Mouse (Mus musculus): ENCODE results near the gene Atp1a3. TPM values are rescaled to one million over a fixed set of nuclear protein-coding genes. Genes with fewer than 3 reads are reported as not detected.

The Atp1a3 gene
- total RNA-seq, 2 experiments from 2014 or later = 34.1 to 34.6 TPM

- no peak for ATAC-seq (replicated peaks; ENCODE audit: poor library complexity, severe bottlenecking)
These were observed 37.3 kb downstream of the Atp1a3 start for GRCm38 (mm10) chr7:24968463-24968862.

GRCm38 (mm10) chr7:24967966-24968365, 37.8 kb downstream of the Atp1a3 start:
- no peak for ATAC-seq (replicated peaks; ENCODE audit: poor library complexity, severe bottlenecking)

GRCm38 (mm10) chr7:24964897-24965535, 40.7 kb downstream of the Atp1a3 start:
- ATAC-seq (replicated peaks; ENCODE audit: poor library complexity, severe bottlenecking) = peak; percentile 86

- no peak for ATAC-seq (replicated peaks; ENCODE audit: poor library complexity, severe bottlenecking)
These were observed 41.5 kb downstream of the Atp1a3 start for GRCm38 (mm10) chr7:24964288-24964687.

GRCm38 (mm10) chr7:24955226-24955625, 50.5 kb downstream of the Atp1a3 start:
- no peak for ATAC-seq (replicated peaks; ENCODE audit: poor library complexity, severe bottlenecking)

- ATAC-seq (replicated peaks; ENCODE audit: poor library complexity, severe bottlenecking) = peak; percentile 87
These were observed 51.3 kb downstream of the Atp1a3 start for GRCm38 (mm10) chr7:24954450-24954849.

- no peak for ATAC-seq (replicated peaks; ENCODE audit: poor library complexity, severe bottlenecking)
These were observed 51.8 kb downstream of the Atp1a3 start for GRCm38 (mm10) chr7:24953966-24954365.

- peak; percentile 65 for ATAC-seq (replicated peaks; ENCODE audit: poor library complexity, severe bottlenecking)
These were observed 55.7 kb downstream of the Atp1a3 start for GRCm38 (mm10) chr7:24949958-24950623.

GRCm38 (mm10) chr7:24948774-24949173, 57.0 kb downstream of the Atp1a3 start:
- ATAC-seq (replicated peaks; ENCODE audit: poor library complexity, severe bottlenecking) = no peak

- no peak for ATAC-seq (replicated peaks; ENCODE audit: poor library complexity, severe bottlenecking)
These were observed 58.3 kb downstream of the Atp1a3 start for GRCm38 (mm10) chr7:24947316-24948048.

- no peak for ATAC-seq (replicated peaks; ENCODE audit: poor library complexity, severe bottlenecking)
These were observed 61.4 kb downstream of the Atp1a3 start, which contains the start of gene Gm4881 for GRCm38 (mm10) chr7:24944257-24944950. Gene Gm4881, minus strand, starts transcription at chr7:24944494.

GRCm38 (mm10) chr7:24943641-24944040, 62.1 kb downstream of the Atp1a3 start:
- ATAC-seq (replicated peaks; ENCODE audit: poor library complexity, severe bottlenecking) = no peak

GRCm38 (mm10) chr7:24931651-24932050, 74.1 kb downstream of the Atp1a3 start:
- ATAC-seq (replicated peaks; ENCODE audit: poor library complexity, severe bottlenecking) = peak; percentile 9; the same call in 1 of the 2 replicates

GRCm38 (mm10) chr7:24930475-24930874, 75.3 kb downstream of the Atp1a3 start:
- 0 out of 2 replicates have a peak, but pooled peaks have one; percentile 13 for ATAC-seq (replicated peaks; ENCODE audit: poor library complexity, severe bottlenecking)

Other genes starting within 250 kb of the Atp1a3 start
- gene Cd177, start 245.6 kb downstream of the Atp1a3 start, total RNA-seq (2014; fragmentation: Nextera tagmentation) = 0.43 and 1.3 TPM in 2 replicates
- 18.1 and 21.1 TPM in 2 replicates for gene Cd177, start 245.6 kb downstream of the Atp1a3 start, total RNA-seq (2017)
- gene Ceacam10, start 228.8 kb downstream of the Atp1a3 start, total RNA-seq (2014; fragmentation: Nextera tagmentation) = not detected in 2 replicates
- 0.82 and 4.9 TPM in 2 replicates for gene Ceacam10, start 228.8 kb downstream of the Atp1a3 start, total RNA-seq (2017)
- 3.2 and 7.1 TPM in 2 replicates for gene Gm9844, start 143.7 kb downstream of the Atp1a3 start, total RNA-seq (2014; fragmentation: Nextera tagmentation)
- 3.6 and 12.8 TPM in 2 replicates for gene Gm9844, start 143.7 kb downstream of the Atp1a3 start, total RNA-seq (2017)
- not detected in 2 replicates for gene Lypd4, start 136.0 kb downstream of the Atp1a3 start, total RNA-seq (2014; fragmentation: Nextera tagmentation)
- not detected in 2 replicates for gene Lypd4, start 136.0 kb downstream of the Atp1a3 start, total RNA-seq (2017)
- gene Dmrtc2, start 135.9 kb downstream of the Atp1a3 start, total RNA-seq (2014; fragmentation: Nextera tagmentation) = not detected in 2 replicates
- gene Dmrtc2, start 135.9 kb downstream of the Atp1a3 start, total RNA-seq (2017) = not detected in 2 replicates
- gene Rps19, start 121.6 kb downstream of the Atp1a3 start, total RNA-seq (2014; fragmentation: Nextera tagmentation) = 4,360 and 4,453 TPM in 2 replicates
- gene Rps19, start 121.6 kb downstream of the Atp1a3 start, total RNA-seq (2017) = 1,417 and 1,663 TPM in 2 replicates
- gene Cd79a, start 108.6 kb downstream of the Atp1a3 start, total RNA-seq (2014; fragmentation: Nextera tagmentation) = not detected in 2 replicates
- gene Cd79a, start 108.6 kb downstream of the Atp1a3 start, total RNA-seq (2017) = not detected in 2 replicates
- 81.5 and 141 TPM in 2 replicates for gene Arhgef1, start 103.0 kb downstream of the Atp1a3 start, total RNA-seq (2014; fragmentation: Nextera tagmentation)
- 36.5 and 50.2 TPM in 2 replicates for gene Arhgef1, start 103.0 kb downstream of the Atp1a3 start, total RNA-seq (2017)
- gene Gm4881, start 61.5 kb downstream of the Atp1a3 start, total RNA-seq (2014; fragmentation: Nextera tagmentation) = not detected in 2 replicates
- gene Gm4881, start 61.5 kb downstream of the Atp1a3 start, total RNA-seq (2017) = not detected in 2 replicates
- 112 and 164 TPM in 2 replicates for gene Rabac1, start 33.2 kb downstream of the Atp1a3 start, total RNA-seq (2014; fragmentation: Nextera tagmentation)
- gene Rabac1, start 33.2 kb downstream of the Atp1a3 start, total RNA-seq (2017) = 118 and 121 TPM in 2 replicates
- gene Grik5, start 66.4 kb upstream of the Atp1a3 start, total RNA-seq (2014; fragmentation: Nextera tagmentation) = 5.0 and 9.4 TPM in 2 replicates
- gene Grik5, start 66.4 kb upstream of the Atp1a3 start, total RNA-seq (2017) = 0.72 and 1.8 TPM in 2 replicates
- gene Zfp574, start 66.6 kb upstream of the Atp1a3 start, total RNA-seq (2014; fragmentation: Nextera tagmentation) = 6.7 and 13.2 TPM in 2 replicates
- gene Zfp574, start 66.6 kb upstream of the Atp1a3 start, total RNA-seq (2017) = 5.6 and 6.5 TPM in 2 replicates
- 18.4 and 26.6 TPM in 2 replicates for gene Pou2f2, start 173.8 kb upstream of the Atp1a3 start, total RNA-seq (2014; fragmentation: Nextera tagmentation)
- 5.0 and 5.1 TPM in 2 replicates for gene Pou2f2, start 173.8 kb upstream of the Atp1a3 start, total RNA-seq (2017)
- 13.5 and 22.0 TPM in 2 replicates for gene Dedd2, start 214.7 kb upstream of the Atp1a3 start, total RNA-seq (2014; fragmentation: Nextera tagmentation)
- 16.9 and 18.4 TPM in 2 replicates for gene Dedd2, start 214.7 kb upstream of the Atp1a3 start, total RNA-seq (2017)
- 9.8 and 10.0 TPM in 2 replicates for gene Zfp526, start 215.5 kb upstream of the Atp1a3 start, total RNA-seq (2014; fragmentation: Nextera tagmentation)
- 4.9 and 5.2 TPM in 2 replicates for gene Zfp526, start 215.5 kb upstream of the Atp1a3 start, total RNA-seq (2017)
- 76.4 and 110 TPM in 2 replicates for gene Gsk3a, start 231.9 kb upstream of the Atp1a3 start, total RNA-seq (2014; fragmentation: Nextera tagmentation)
- gene Gsk3a, start 231.9 kb upstream of the Atp1a3 start, total RNA-seq (2017) = 41.8 and 45.8 TPM in 2 replicates
- gene Erf, start 244.8 kb upstream of the Atp1a3 start, total RNA-seq (2014; fragmentation: Nextera tagmentation) = 10.5 and 10.7 TPM in 2 replicates
- 5.3 and 6.0 TPM in 2 replicates for gene Erf, start 244.8 kb upstream of the Atp1a3 start, total RNA-seq (2017)